Mouse (Mus musculus) lung, embryonic 14.5 days (tissue): ENCODE data around the gene Lrrc4. TPM values are rescaled to one million over a fixed set of nuclear protein-coding genes. Genes with fewer than 3 reads are reported as not detected.

Experiments used
- ATAC-seq: fragments of 200-750 bp; cut with Nextera tagmentation; 2 replicates; pipeline ENCODE4 v1.8.0; 2017; ENCODE audit warnings: mild to moderate bottlenecking, moderate TSS enrichment, moderate library complexity; ENCODE audit not compliant: insufficient read depth
- DNase-seq: peaks from one replicate; pipeline ENCODE4 v3.0.0-alpha.2; 2015
- H3K27ac ChIP-seq: fragments of 300-500 bp; sonication (generic); 2 replicates; pipeline ENCODE4 v1.5.1; 2014; ENCODE audit warnings: low read depth, mild to moderate bottlenecking, moderate library complexity
- H3K27me3 ChIP-seq: fragments of 300-500 bp; sonication (generic); 2 replicates; pipeline ENCODE4 v1.6.1; 2014; ENCODE audit warnings: low read length, control low read depth; ENCODE audit not compliant: insufficient read depth
- H3K36me3 ChIP-seq: fragments of 300-500 bp; sonication (generic); 2 replicates; pipeline ENCODE4 v1.6.1; 2014; ENCODE audit warnings: control low read depth; ENCODE audit not compliant: insufficient read depth
- H3K4me1 ChIP-seq: fragments of 300-500 bp; sonication (generic); 2 replicates; pipeline ENCODE4 v1.6.1; 2014; ENCODE audit warnings: antibody characterized with exemption, control low read depth; ENCODE audit not compliant: insufficient read depth
- H3K4me2 ChIP-seq: fragments of 300-500 bp; sonication (generic); 2 replicates; pipeline ENCODE4 v1.6.1; 2014; ENCODE audit warnings: mild to moderate bottlenecking
- H3K4me3 ChIP-seq: fragments of 300-500 bp; sonication (generic); 2 replicates; pipeline ENCODE4 v1.5.1; 2014; ENCODE audit warnings: low read depth, low read length
- H3K9ac ChIP-seq: fragments of 300-500 bp; sonication (generic); 2 replicates; pipeline ENCODE4 v1.6.1; 2014
- H3K9me3 ChIP-seq: fragments of 300-500 bp; sonication (generic); 2 replicates; pipeline ENCODE4 v1.6.1; 2016; ENCODE audit warnings: low read depth, low read length, control low read depth
- CTCF ChIP-seq: IDR thresholded peaks from 2 replicates; pipeline ENCODE4 v1.5.1; 2016; ENCODE audit warnings: antibody characterized with exemption, low read depth
- WGBS: fragments of 180-500 bp; shearing (Covaris S2); extraction: QIAGEN DNeasy Blood & Tissue Kit; methylation state at CpG from one replicate; pipeline ENCODE4 v1.1.7; 2014; 5-methylcytosine and 5-hydroxymethylcytosine counted together
- polyA plus RNA-seq: library from polyadenylated mRNA; unstranded; fragments of >200 nt; fragmentation: Nextera tagmentation; extraction: Ambion mirVana; gene quantifications from 2 replicates; pipeline ENCODE4 v1.2.1, GENCODE M21; 2014

The Lrrc4 gene
- polyA plus RNA-seq, 1 experiment from 2014 or later: 0.63 TPM

GRCm38 (mm10) chr6:28678896-28679295, 152.7 kb downstream of the Lrrc4 start:
- 70% methylated on average over 1 of the region's 1 CpGs for WGBS
- H3K9ac ChIP-seq: no peak overlapping the region
- no peak for TF ChIP-seq CTCF
- no peak overlapping the region for H3K27ac ChIP-seq
- no peaks in the 10 kb centered on the region for H3K9me3 ChIP-seq
- H3K4me3 ChIP-seq: no peak overlapping the region
- no peak for ATAC-seq
- H3K4me1 ChIP-seq: no peaks in the 10 kb centered on the region
- DNase-seq: no peak
- no peaks in the 10 kb centered on the region for H3K27me3 ChIP-seq
- no peak overlapping the region for H3K4me2 ChIP-seq
- H3K36me3 ChIP-seq: no peaks in the 10 kb centered on the region

- no peak overlapping the region for H3K4me3 ChIP-seq
- ATAC-seq: no peak
- no peak overlapping the region for H3K9ac ChIP-seq
- H3K27ac ChIP-seq: no peak overlapping the region
- 87% methylated on average over 1 of the region's 1 CpGs for WGBS
- no peaks in the 10 kb centered on the region for H3K4me1 ChIP-seq
- TF ChIP-seq CTCF: no peak
- DNase-seq: no peak
- H3K9me3 ChIP-seq: no peaks in the 10 kb centered on the region
- H3K4me2 ChIP-seq: no peak overlapping the region
- H3K36me3 ChIP-seq: 0 out of 2 replicates have a peak, but pooled peaks cover 8% of the 10 kb centered on the region
- H3K27me3 ChIP-seq: no peaks in the 10 kb centered on the region
Observed at GRCm38 (mm10) chr6:28674686-28675085, 156.9 kb downstream of the Lrrc4 start.

GRCm38 (mm10) chr6:28672388-28672787, 159.2 kb downstream of the Lrrc4 start:
- Histone ChIP-seq H3K36me3 (peaks cover 14% of the 10 kb centered on the region; the same call in 1 of the 2 replicates), H3K27me3 (no peaks in the 10 kb centered on the region), H3K4me1 (no peaks in the 10 kb centered on the region), H3K9me3 (no peaks in the 10 kb centered on the region), H3K4me3 (no peak overlapping the region), H3K9ac (no peak overlapping the region), H3K27ac (no peak overlapping the region), H3K4me2 (no peak overlapping the region)
- TF ChIP-seq CTCF: no peak
- DNase-seq (no peak), ATAC-seq (no peak)
- 82% methylated on average over 1 of the region's 1 CpGs for WGBS

GRCm38 (mm10) chr6:28669251-28669650, 162.3 kb downstream of the Lrrc4 start:
- Histone ChIP-seq H3K4me1 (no peaks in the 10 kb centered on the region), H3K27me3 (no peaks in the 10 kb centered on the region), H3K4me3 (no peak overlapping the region), H3K9ac (no peak overlapping the region), H3K9me3 (no peaks in the 10 kb centered on the region), H3K4me2 (no peak overlapping the region), H3K27ac (no peak overlapping the region), H3K36me3 (peaks cover 14% of the 10 kb centered on the region; the same call in 1 of the 2 replicates)
- no peak for DNase-seq
- no peak for TF ChIP-seq CTCF
- WGBS: 94% methylated on average over 5 of the region's 5 CpGs
- ATAC-seq: no peak

- no peaks in the 10 kb centered on the region for H3K4me1 ChIP-seq
- no peaks in the 10 kb centered on the region for H3K27me3 ChIP-seq
- TF ChIP-seq CTCF: no peak
- H3K9ac ChIP-seq: no peak overlapping the region
- no peak for ATAC-seq
- H3K4me2 ChIP-seq: no peak overlapping the region
- peaks cover 14% of the 10 kb centered on the region; the same call in 1 of the 2 replicates for H3K36me3 ChIP-seq
- no peak for DNase-seq
- WGBS: 89% methylated on average over 1 of the region's 1 CpGs
- no peak overlapping the region for H3K27ac ChIP-seq
- no peaks in the 10 kb centered on the region for H3K9me3 ChIP-seq
- H3K4me3 ChIP-seq: no peak overlapping the region
Observed at GRCm38 (mm10) chr6:28667586-28667985, 164.0 kb downstream of the Lrrc4 start.

GRCm38 (mm10) chr6:28664716-28665115, 166.8 kb downstream of the Lrrc4 start:
- Histone ChIP-seq H3K9me3 (no peaks in the 10 kb centered on the region), H3K4me1 (no peaks in the 10 kb centered on the region), H3K27me3 (no peaks in the 10 kb centered on the region), H3K27ac (no peak overlapping the region), H3K4me2 (no peak overlapping the region), H3K4me3 (no peak overlapping the region), H3K9ac (no peak overlapping the region), H3K36me3 (peaks cover 6% of the 10 kb centered on the region; the same call in 1 of the 2 replicates)
- 79% methylated on average over 3 of the region's 3 CpGs for WGBS
- no peak for TF ChIP-seq CTCF
- DNase-seq (no peak), ATAC-seq (no peak)

GRCm38 (mm10) chr6:28663670-28664069, 167.9 kb downstream of the Lrrc4 start:
- Histone ChIP-seq H3K9ac (no peak overlapping the region), H3K27me3 (no peaks in the 10 kb centered on the region), H3K9me3 (no peaks in the 10 kb centered on the region), H3K4me1 (no peaks in the 10 kb centered on the region), H3K27ac (no peak overlapping the region), H3K4me2 (no peak overlapping the region), H3K4me3 (no peak overlapping the region), H3K36me3 (peaks cover 4% of the 10 kb centered on the region; the same call in 1 of the 2 replicates)
- 88% methylated on average over 5 of the region's 5 CpGs for WGBS
- DNase-seq (no peak), ATAC-seq (no peak)
- TF ChIP-seq CTCF: no peak

GRCm38 (mm10) chr6:28663004-28663403, 168.5 kb downstream of the Lrrc4 start:
- ATAC-seq (no peak), DNase-seq (no peak)
- no peak overlapping the region for H3K27ac ChIP-seq
- no peak overlapping the region for H3K4me2 ChIP-seq
- no peaks in the 10 kb centered on the region for H3K9me3 ChIP-seq
- H3K4me3 ChIP-seq: no peak overlapping the region
- H3K4me1 ChIP-seq: no peaks in the 10 kb centered on the region
- no peak overlapping the region for H3K9ac ChIP-seq
- 81% methylated on average over 3 of the region's 3 CpGs for WGBS
- no peak for TF ChIP-seq CTCF
- H3K36me3 ChIP-seq: no peaks in the 10 kb centered on the region
- no peaks in the 10 kb centered on the region for H3K27me3 ChIP-seq
